Mouse (Mus musculus): ENCODE measurements at regions not wholly inside any gene's neighbourhood (a gene's known extent, or its start where the extent isn't known, plus 50 kb on each side); places are given as distances from the start of the nearest gene placed in this dataset.

DNA sequence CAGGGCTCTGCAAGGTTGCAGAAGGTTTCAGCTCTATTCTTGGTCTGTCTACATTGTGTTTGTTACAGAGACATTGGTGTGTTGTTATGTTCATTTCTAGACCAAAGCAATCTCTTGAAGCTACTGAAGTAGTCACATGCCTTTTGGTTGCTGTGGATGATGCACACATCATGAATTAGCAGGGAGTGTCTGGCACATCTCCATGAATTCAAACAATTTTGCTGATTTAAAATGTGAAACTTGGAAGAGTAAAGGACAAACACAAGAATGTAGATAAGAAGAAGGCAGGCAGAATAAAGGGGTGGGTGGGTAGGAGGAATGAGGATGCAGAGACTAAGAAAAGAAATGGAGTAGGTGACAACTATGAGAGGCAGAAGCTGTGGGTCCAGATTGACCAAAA lies 688.3 kb upstream of the Nrsn1 start:
- Histone ChIP-seq H3K4me3 (ENCODE audit: control insufficient read depth in 1 of 2, insufficient read depth in 1 of 2, low read depth in 2 of 2, low read length in 2 of 2) (no peak overlapping the region), H3K4me1 (ENCODE audit: control insufficient read depth in 1 of 2, insufficient read depth in 2 of 2, low read length in 2 of 2) (no peaks in the 10 kb centered on the region), H3K79me2 (ENCODE audit: control insufficient read depth, insufficient read depth, low read length, poor library complexity) (no peaks in the 10 kb centered on the region), H3K27ac (ENCODE audit: control insufficient read depth, low read depth, low read length) (no peak overlapping the region), H3K36me3 (ENCODE audit: control insufficient read depth in 1 of 2, insufficient read depth in 2 of 2, low read length in 2 of 2) (no peaks in the 10 kb centered on the region), H3K9ac (ENCODE audit: control insufficient read depth, low read depth, low read length, poor library complexity, severe bottlenecking) (no peak overlapping the region), H3K9me3 (replicated peaks; ENCODE audit: insufficient read depth, low read length) (no peaks in the 10 kb centered on the region), H3K27me3 (ENCODE audit: control insufficient read depth in 1 of 2, insufficient read depth in 2 of 2, low read length in 2 of 2) (no peaks in the 10 kb centered on the region)
- no peak for DNase-seq (ENCODE audit: low read depth, low spot score)
- TF ChIP-seq ZNF384 (IDR thresholded peaks at IDR 0.05; ENCODE audit: low read depth, low read length) (no peak), EP300 (IDR thresholded peaks at IDR 0.05; ENCODE audit: low read depth in 1 of 2, low read length in 2 of 2) (no peak), RCOR1 (IDR thresholded peaks at IDR 0.05; ENCODE audit: low read depth, low read length) (no peak), MAFK (IDR thresholded peaks at IDR 0.05; ENCODE audit: borderline replicate concordance, low read depth, low read length) (no peak), SMC3 (IDR thresholded peaks at IDR 0.05; ENCODE audit: low read depth, low read length) (no peak), USF2 (IDR thresholded peaks at IDR 0.05; ENCODE audit: borderline replicate concordance in 1 of 2, insufficient read depth in 1 of 2, low read depth in 1 of 2, low read length in 2 of 2) (no peak), GATA1 (IDR thresholded peaks at IDR 0.05; ENCODE audit: low read depth, low read length) (no peak), CHD1 (IDR thresholded peaks at IDR 0.05; ENCODE audit: low read depth, low read length) (no peak), RAD21 (IDR thresholded peaks at IDR 0.05; ENCODE audit: low read depth, low read length) (no peak), TBP (IDR thresholded peaks at IDR 0.05; ENCODE audit: low read depth, low read length) (no peak), HCFC1 (IDR thresholded peaks at IDR 0.05; ENCODE audit: low read depth, low read length) (no peak), NELFE (IDR thresholded peaks at IDR 0.05; ENCODE audit: low read depth, low read length) (no peak)

- H3K4me3 ChIP-seq (ENCODE audit: control insufficient read depth in 1 of 2, insufficient read depth in 1 of 2, low read depth in 2 of 2, low read length in 2 of 2): no peak overlapping the region
- H3K36me3 ChIP-seq (ENCODE audit: control insufficient read depth in 1 of 2, insufficient read depth in 2 of 2, low read length in 2 of 2): no peaks in the 10 kb centered on the region
- H3K9me3 ChIP-seq (replicated peaks; ENCODE audit: insufficient read depth, low read length): no peaks in the 10 kb centered on the region
- DNase-seq (ENCODE audit: low read depth, low spot score): no peak
- no peak for TF ChIP-seq ELF1 (IDR thresholded peaks at IDR 0.05; ENCODE audit: low read depth, low read length)
- no peak for TF ChIP-seq MAX (IDR thresholded peaks at IDR 0.05; ENCODE audit: low read length)
- TF ChIP-seq ZC3H11A (IDR thresholded peaks at IDR 0.05; ENCODE audit: low read depth, low read length): no peak
- TF ChIP-seq NRF1 (IDR thresholded peaks at IDR 0.05; ENCODE audit: insufficient read depth, low read depth, low read length, poor library complexity, severe bottlenecking): no peak
- TF ChIP-seq RCOR1 (IDR thresholded peaks at IDR 0.05; ENCODE audit: low read depth, low read length): no peak
- no peak for TF ChIP-seq USF2 (IDR thresholded peaks at IDR 0.05; ENCODE audit: borderline replicate concordance in 1 of 2, insufficient read depth in 1 of 2, low read depth in 1 of 2, low read length in 2 of 2)
- TF ChIP-seq MAZ (IDR thresholded peaks at IDR 0.05; ENCODE audit: low read depth, low read length): no peak
- TF ChIP-seq TBP (IDR thresholded peaks at IDR 0.05; ENCODE audit: low read depth, low read length): no peak
- no peak for TF ChIP-seq KAT2A (conservative IDR thresholded peaks at IDR 0.05; ENCODE audit: low read depth, low read length)
- no peak for TF ChIP-seq ZMIZ1 (IDR thresholded peaks at IDR 0.05; ENCODE audit: low read depth, low read length)
- H3K27me3 ChIP-seq (ENCODE audit: control insufficient read depth in 1 of 2, insufficient read depth in 2 of 2, low read length in 2 of 2): no peaks in the 10 kb centered on the region
- H3K27ac ChIP-seq (ENCODE audit: control insufficient read depth, low read depth, low read length): no peak overlapping the region
- no peak overlapping the region for H3K9ac ChIP-seq (ENCODE audit: control insufficient read depth, low read depth, low read length, poor library complexity, severe bottlenecking)
- no peaks in the 10 kb centered on the region for H3K79me2 ChIP-seq (ENCODE audit: control insufficient read depth, insufficient read depth, low read length, poor library complexity)
- no peaks in the 10 kb centered on the region for H3K4me1 ChIP-seq (ENCODE audit: control insufficient read depth in 1 of 2, insufficient read depth in 2 of 2, low read length in 2 of 2)
These were observed 687.8 kb upstream of the Nrsn1 start for GRCm38 (mm10) chr13:25958153-25958466.

All from MEL (cell line).